Mouse (Mus musculus) intestine, postnatal 0 days (tissue): ENCODE measurements around the gene Prkg1. TPM values are rescaled to one million over a fixed set of nuclear protein-coding genes. Genes with fewer than 3 reads are reported as not detected.

Source experiments
- ATAC-seq: fragments of 200-750 bp; cut with Nextera tagmentation; 2 replicates; pipeline ENCODE4 v1.8.0; 2017; ENCODE audit warnings: mild to moderate bottlenecking, moderate TSS enrichment, moderate library complexity
- H3K27ac ChIP-seq: fragments of 300-500 bp; sonication (generic); 2 replicates; pipeline ENCODE4 v1.5.1; 2014; ENCODE audit warnings: mild to moderate bottlenecking, low read depth, low read length, moderate library complexity
- H3K27me3 ChIP-seq: fragments of 300-500 bp; sonication (generic); replicated peaks from 2 replicates; pipeline ENCODE4 v1.6.1; 2014; ENCODE audit warnings: low read length, mixed read lengths; ENCODE audit not compliant: control insufficient read depth, insufficient read depth
- H3K36me3 ChIP-seq: fragments of 300-500 bp; sonication (generic); 2 replicates; pipeline ENCODE4 v1.6.1; 2014; ENCODE audit warnings: mild to moderate bottlenecking, moderate library complexity; ENCODE audit not compliant: control insufficient read depth, insufficient read depth
- H3K4me1 ChIP-seq: fragments of 300-500 bp; sonication (generic); replicated peaks from 2 replicates; pipeline ENCODE4 v1.6.1; 2014; ENCODE audit warnings: antibody characterized with exemption, low read length, mixed read lengths; ENCODE audit not compliant: control insufficient read depth, insufficient read depth
- H3K4me2 ChIP-seq: fragments of 300-500 bp; sonication (generic); replicated peaks from 2 replicates; pipeline ENCODE4 v1.6.1; 2014; ENCODE audit warnings: low read depth, mild to moderate bottlenecking, moderate library complexity
- H3K4me3 ChIP-seq: fragments of 300-500 bp; sonication (generic); 2 replicates; pipeline ENCODE4 v1.5.1; 2014; ENCODE audit warnings: low read depth, low read length
- H3K9ac ChIP-seq: fragments of 300-500 bp; sonication (generic); 2 replicates; pipeline ENCODE4 v1.6.1; 2014; ENCODE audit warnings: mild to moderate bottlenecking, low read depth, low read length
- H3K9me3 ChIP-seq: fragments of 300-500 bp; sonication (generic); 2 replicates; pipeline ENCODE4 v1.6.1; 2016; ENCODE audit warnings: mixed run types; ENCODE audit not compliant: control insufficient read depth
- CTCF ChIP-seq: sonication (generic); IDR thresholded peaks from 2 replicates; pipeline ENCODE4 v1.5.1; 2016; ENCODE audit warnings: low read depth, mild to moderate bottlenecking, control low read depth, antibody characterized with exemption, moderate library complexity
- WGBS: fragments of 180-500 bp; shearing (Covaris S2); extraction: QIAGEN DNeasy Blood & Tissue Kit; methylation state at CpG from one replicate; pipeline ENCODE4 v1.1.7; 2014; 5-methylcytosine and 5-hydroxymethylcytosine counted together
- polyA plus RNA-seq: library from polyadenylated mRNA; unstranded; fragments of >200 nt; fragmentation: Nextera tagmentation; extraction: Ambion mirVana; gene quantifications from 2 replicates; pipeline ENCODE4 v1.2.1, GENCODE M21; 2015

Gene Prkg1
- polyA plus RNA-seq, 1 experiment from 2014 or later: 4.0 TPM

DNA sequence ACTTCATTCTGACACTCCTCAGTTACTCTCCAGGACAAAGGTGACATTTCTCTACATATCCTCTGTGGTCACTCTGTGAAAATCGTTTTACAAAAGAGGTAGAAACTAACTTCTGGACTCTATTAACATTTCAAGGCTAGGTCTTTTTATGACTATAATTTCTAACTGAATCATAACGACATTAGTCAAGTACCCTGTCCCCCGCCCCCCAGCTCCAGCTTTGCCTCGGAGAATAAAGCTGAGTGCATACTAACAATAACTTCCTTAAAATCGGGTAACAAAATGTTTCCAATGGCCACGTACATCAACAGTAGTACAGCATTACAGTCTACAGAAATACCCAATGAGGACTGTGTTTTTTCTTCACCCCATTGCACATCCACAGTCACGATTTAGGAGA, 351.3 kb downstream of the Prkg1 start:
- Histone ChIP-seq H3K27ac (no peak overlapping the region), H3K36me3 (no peaks in the 10 kb centered on the region), H3K9ac (no peak overlapping the region), H3K4me2 (no peak overlapping the region), H3K9me3 (no peaks in the 10 kb centered on the region), H3K4me3 (no peak overlapping the region), H3K4me1 (no peaks in the 10 kb centered on the region), H3K27me3 (no peaks in the 10 kb centered on the region)
- no peak for TF ChIP-seq CTCF
- no peak for ATAC-seq
- 76% methylated on average over 7 of the region's 7 CpGs for WGBS

DNA sequence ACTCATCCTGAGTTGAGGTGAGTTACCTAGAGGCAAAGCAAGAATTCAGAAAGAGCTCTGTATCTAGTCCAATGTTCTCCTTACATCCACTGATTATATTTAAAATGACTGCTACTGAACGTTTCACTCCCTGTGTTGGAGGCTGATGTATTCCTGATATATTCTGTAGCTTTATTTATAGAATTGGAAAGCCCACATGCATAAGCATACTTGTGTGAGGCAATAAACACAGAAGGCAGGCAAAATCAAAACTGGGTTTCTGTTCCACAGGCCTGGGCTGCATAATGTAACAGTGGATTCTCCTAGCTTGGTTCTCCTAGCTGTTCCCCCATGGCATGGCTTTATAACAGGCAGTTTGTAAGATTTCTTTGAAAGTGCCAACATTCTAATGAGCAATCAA, 368.7 kb downstream of the Prkg1 start:
- no peaks in the 10 kb centered on the region for H3K36me3 ChIP-seq

DNA sequence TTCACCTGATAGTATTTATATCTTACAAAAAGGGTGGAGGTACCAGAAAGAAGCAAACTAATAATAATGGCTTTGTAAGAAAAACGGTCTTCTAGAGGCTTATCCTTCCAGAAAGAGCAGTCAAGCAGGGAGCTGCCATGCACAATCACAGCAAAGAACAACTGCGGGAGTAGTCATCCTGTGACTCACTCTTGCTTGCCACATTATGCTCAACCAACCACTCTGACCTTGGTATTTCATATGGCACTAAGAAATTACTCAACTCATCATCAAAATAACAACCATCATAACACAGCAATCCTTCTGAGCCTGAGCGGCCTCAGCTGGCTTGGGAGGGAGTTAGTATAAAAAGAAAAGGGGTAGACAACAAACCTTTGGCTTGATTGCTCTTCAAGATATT, 379.5 kb downstream of the Prkg1 start:
- TF ChIP-seq CTCF: no peak
- ATAC-seq: no peak
- 92% methylated on average over 3 of the region's 3 CpGs for whole genome bisulfite sequencing
- H3K9ac ChIP-seq: no peak overlapping the region
- no peak overlapping the region for H3K4me2 ChIP-seq
- no peaks in the 10 kb centered on the region for H3K4me1 ChIP-seq
- no peak overlapping the region for H3K27ac ChIP-seq
- no peaks in the 10 kb centered on the region for H3K36me3 ChIP-seq
- no peak overlapping the region for H3K4me3 ChIP-seq
- H3K9me3 ChIP-seq: no peaks in the 10 kb centered on the region
- no peaks in the 10 kb centered on the region for H3K27me3 ChIP-seq

More for the DNA sequence above, 368.7 kb downstream of the Prkg1 start:
- Histone ChIP-seq H3K27ac (no peak overlapping the region), H3K4me2 (no peak overlapping the region), H3K27me3 (no peaks in the 10 kb centered on the region), H3K4me3 (no peak overlapping the region), H3K4me1 (no peaks in the 10 kb centered on the region), H3K9me3 (no peaks in the 10 kb centered on the region), H3K9ac (no peak overlapping the region)
- TF ChIP-seq CTCF: no peak
- ATAC-seq: no peak
- 60% methylated on average over 1 of the region's 1 CpGs for WGBS

DNA sequence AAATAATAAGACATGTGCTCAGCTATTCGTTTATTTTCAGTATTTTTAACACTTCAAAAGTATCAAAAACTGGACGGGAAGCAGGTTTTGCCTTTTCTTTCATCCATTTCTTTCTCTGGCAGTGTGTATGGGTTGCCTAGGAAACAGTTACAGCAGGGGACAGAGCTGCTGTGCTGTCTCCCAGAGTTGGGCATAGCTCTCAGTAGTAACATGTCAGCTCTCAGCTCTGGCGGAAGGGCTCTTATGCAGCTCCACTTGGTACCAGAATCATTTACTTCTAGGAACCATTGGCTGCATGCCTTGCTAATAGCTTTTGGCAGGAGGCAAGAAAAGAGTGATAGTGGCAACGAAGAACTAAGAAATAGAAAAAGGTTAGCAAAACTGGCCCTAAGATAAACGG, 381.0 kb downstream of the Prkg1 start:
- no peak overlapping the region for H3K9ac ChIP-seq
- no peaks in the 10 kb centered on the region for H3K4me1 ChIP-seq
- no peak overlapping the region for H3K4me3 ChIP-seq
- no peaks in the 10 kb centered on the region for H3K36me3 ChIP-seq
- TF ChIP-seq CTCF: no peak
- no peak overlapping the region for H3K27ac ChIP-seq
- H3K9me3 ChIP-seq: no peaks in the 10 kb centered on the region
- ATAC-seq: no peak
- no peak overlapping the region for H3K4me2 ChIP-seq
- WGBS: 61% methylated on average over 5 of the region's 5 CpGs
- H3K27me3 ChIP-seq: no peaks in the 10 kb centered on the region

DNA sequence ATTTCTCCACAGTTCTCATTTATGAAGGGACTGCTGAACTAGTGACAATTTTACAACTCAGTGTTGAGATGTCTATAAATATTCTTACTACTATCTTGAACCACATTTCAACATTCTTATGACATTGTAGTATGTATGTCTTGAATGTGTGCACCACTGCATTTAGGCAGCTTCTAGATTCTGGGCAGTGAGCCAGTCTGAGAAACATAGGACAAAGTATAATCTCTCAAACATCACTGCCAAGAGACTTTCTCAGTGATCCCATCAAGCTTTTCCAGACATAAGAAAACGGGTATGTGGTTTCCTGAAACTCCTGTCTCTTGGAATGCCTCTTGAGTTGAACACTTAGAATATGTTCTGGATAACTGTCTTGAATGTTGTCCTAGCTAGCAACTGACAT, 394.7 kb downstream of the Prkg1 start:
- WGBS: 51% methylated on average over 1 of the region's 1 CpGs
- H3K36me3 ChIP-seq: no peaks in the 10 kb centered on the region
- H3K4me1 ChIP-seq: no peaks in the 10 kb centered on the region
- no peak overlapping the region for H3K27ac ChIP-seq
- no peak for ATAC-seq
- no peak overlapping the region for H3K4me3 ChIP-seq
- no peak overlapping the region for H3K4me2 ChIP-seq
- H3K9ac ChIP-seq: no peak overlapping the region
- TF ChIP-seq CTCF: no peak
- H3K9me3 ChIP-seq: no peaks in the 10 kb centered on the region
- no peaks in the 10 kb centered on the region for H3K27me3 ChIP-seq

DNA sequence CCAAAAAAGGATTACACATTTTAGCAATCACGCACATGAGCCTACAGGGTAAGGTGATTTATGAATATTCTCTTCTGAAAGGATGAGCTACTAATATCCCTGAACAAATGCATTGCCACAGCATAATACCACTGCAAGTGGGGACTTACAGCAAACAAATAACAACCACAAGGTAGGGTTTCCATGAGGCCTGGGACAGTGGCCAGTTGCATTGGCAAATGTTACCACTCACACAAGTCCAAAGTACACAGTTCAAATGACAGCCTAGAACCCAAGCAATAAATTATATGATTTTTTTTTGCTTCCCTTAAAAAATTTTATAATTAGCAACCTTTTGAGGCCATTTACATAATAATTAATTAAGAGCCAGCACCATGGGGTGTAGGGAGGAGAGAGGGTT, 395.7 kb downstream of the Prkg1 start:
- TF ChIP-seq CTCF: no peak
- Histone ChIP-seq H3K9ac (no peak overlapping the region), H3K27ac (no peak overlapping the region), H3K36me3 (no peaks in the 10 kb centered on the region), H3K9me3 (no peaks in the 10 kb centered on the region), H3K4me2 (no peak overlapping the region), H3K4me3 (no peak overlapping the region), H3K4me1 (no peaks in the 10 kb centered on the region), H3K27me3 (no peaks in the 10 kb centered on the region)
- 90% methylated on average over 1 of the region's 1 CpGs for WGBS
- no peak for ATAC-seq

DNA sequence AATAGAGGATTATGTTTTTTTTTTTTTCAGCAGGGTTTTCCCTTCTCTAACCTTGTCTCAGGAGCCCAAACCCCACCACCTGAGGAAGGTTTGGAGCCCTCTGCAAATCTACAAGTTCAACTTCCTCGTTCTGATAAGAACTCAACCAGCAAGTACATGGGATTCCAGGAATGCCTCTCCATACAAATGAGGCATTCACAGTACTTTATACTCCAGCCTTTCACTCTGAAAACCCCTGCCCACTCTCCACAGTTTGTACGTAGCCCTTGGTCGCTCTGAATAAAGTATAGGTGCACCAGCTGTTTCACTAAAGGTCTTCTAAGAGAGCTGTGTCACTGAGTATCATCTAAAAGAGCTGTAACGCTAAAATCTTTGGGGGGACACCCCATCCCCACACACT, 402.8 kb downstream of the Prkg1 start:
- H3K4me1 ChIP-seq: no peaks in the 10 kb centered on the region
- H3K4me2 ChIP-seq: no peak overlapping the region
- 58% methylated on average over 4 of the region's 4 CpGs for WGBS
- no peaks in the 10 kb centered on the region for H3K9me3 ChIP-seq
- H3K27ac ChIP-seq: no peak overlapping the region
- H3K9ac ChIP-seq: no peak overlapping the region
- H3K4me3 ChIP-seq: no peak overlapping the region
- no peaks in the 10 kb centered on the region for H3K27me3 ChIP-seq
- no peaks in the 10 kb centered on the region for H3K36me3 ChIP-seq
- no peak for ATAC-seq
- no peak for TF ChIP-seq CTCF
